Mouse (Mus musculus): Measurements from ENCODE around the gene Dpy19l3. TPM values are rescaled to one million over a fixed set of nuclear protein-coding genes. Genes with fewer than 3 reads are reported as not detected.

Gene Dpy19l3
- polyA plus RNA-seq, 1 experiment from 2014 or later = 25.1 TPM

- H3K4me3 ChIP-seq (ENCODE audit: low read length) = peak overlapping the region; percentile 29
- 0 out of 2 replicates have a peak, but pooled peaks have one; percentile 44 for ATAC-seq (ENCODE audit: low read depth)
These were observed 67.5 kb downstream of the Dpy19l3 start for GRCm38 (mm10) chr7:35686756-35687155.

GRCm38 (mm10) chr7:35686216-35686615 is 68.0 kb downstream of the Dpy19l3 start:
- no peak overlapping the region for H3K4me2 ChIP-seq (ENCODE audit: low read depth, low read length)
- H3K36me3 ChIP-seq (ENCODE audit: control insufficient read depth, insufficient read depth, low read length) = no peaks in the 10 kb centered on the region; the same call in 1 of the 2 replicates
- H3K4me3 ChIP-seq (ENCODE audit: low read length) = no peak overlapping the region
- 0 out of 2 replicates have a peak, but pooled peaks have one; percentile 27 for ATAC-seq (ENCODE audit: low read depth)
- peak overlapping the region; percentile 16; the same call in 1 of the 2 replicates for H3K27ac ChIP-seq (ENCODE audit: low read length)
- H3K9ac ChIP-seq (ENCODE audit: low read length) = no peak overlapping the region
- peaks cover 5% of the 10 kb centered on the region; the same call in 1 of the 2 replicates for H3K4me1 ChIP-seq (replicated peaks; ENCODE audit: control insufficient read depth, insufficient read depth, low read length)
- no peaks in the 10 kb centered on the region for H3K9me3 ChIP-seq (ENCODE audit: control insufficient read depth, low read length)
- no peaks in the 10 kb centered on the region for H3K27me3 ChIP-seq (ENCODE audit: control insufficient read depth, insufficient read depth, low read depth, low read length)
- WGBS = 51% methylated on average over 11 of the region's 11 CpGs

More at GRCm38 (mm10) chr7:35686756-35687155, 67.5 kb downstream of the Dpy19l3 start:
- H3K9ac ChIP-seq (ENCODE audit: low read length) = no peak overlapping the region
- no peak overlapping the region for H3K27ac ChIP-seq (ENCODE audit: low read length)
- H3K4me1 ChIP-seq (replicated peaks; ENCODE audit: control insufficient read depth, insufficient read depth, low read length) = peaks cover 5% of the 10 kb centered on the region; the same call in 1 of the 2 replicates
- H3K4me2 ChIP-seq (ENCODE audit: low read depth, low read length) = peak overlapping the region; percentile 55
- H3K27me3 ChIP-seq (ENCODE audit: control insufficient read depth, insufficient read depth, low read depth, low read length) = no peaks in the 10 kb centered on the region
- WGBS = 26% methylated on average over 13 of the region's 13 CpGs
- no peaks in the 10 kb centered on the region for H3K9me3 ChIP-seq (ENCODE audit: control insufficient read depth, low read length)
- no peaks in the 10 kb centered on the region; the same call in 1 of the 2 replicates for H3K36me3 ChIP-seq (ENCODE audit: control insufficient read depth, insufficient read depth, low read length)

GRCm38 (mm10) chr7:35683409-35684122 is 70.7 kb downstream of the Dpy19l3 start:
- 84% methylated on average over 6 of the region's 6 CpGs for WGBS
- H3K36me3 ChIP-seq (ENCODE audit: control insufficient read depth, insufficient read depth, low read length) = no peaks in the 10 kb centered on the region
- no peaks in the 10 kb centered on the region for H3K9me3 ChIP-seq (ENCODE audit: control insufficient read depth, low read length)
- H3K4me1 ChIP-seq (replicated peaks; ENCODE audit: control insufficient read depth, insufficient read depth, low read length) = peaks cover 5% of the 10 kb centered on the region; the same call in 1 of the 2 replicates
- H3K4me3 ChIP-seq (ENCODE audit: low read length) = no peak overlapping the region
- H3K9ac ChIP-seq (ENCODE audit: low read length) = no peak overlapping the region
- H3K4me2 ChIP-seq (ENCODE audit: low read depth, low read length) = no peak overlapping the region
- no peak for ATAC-seq (ENCODE audit: low read depth)
- no peak overlapping the region for H3K27ac ChIP-seq (ENCODE audit: low read length)
- no peaks in the 10 kb centered on the region for H3K27me3 ChIP-seq (ENCODE audit: control insufficient read depth, insufficient read depth, low read depth, low read length)

- Histone ChIP-seq H3K4me2 (ENCODE audit: low read depth, low read length) (no peak overlapping the region), H3K36me3 (ENCODE audit: control insufficient read depth, insufficient read depth, low read length) (no peaks in the 10 kb centered on the region), H3K9me3 (ENCODE audit: control insufficient read depth, low read length) (no peaks in the 10 kb centered on the region), H3K27me3 (ENCODE audit: control insufficient read depth, insufficient read depth, low read depth, low read length) (no peaks in the 10 kb centered on the region), H3K4me3 (ENCODE audit: low read length) (no peak overlapping the region), H3K27ac (ENCODE audit: low read length) (no peak overlapping the region), H3K4me1 (replicated peaks; ENCODE audit: control insufficient read depth, insufficient read depth, low read length) (no peaks in the 10 kb centered on the region; the same call in 1 of the 2 replicates), H3K9ac (ENCODE audit: low read length) (no peak overlapping the region)
- ATAC-seq (ENCODE audit: low read depth) = no peak
- 86% methylated on average over 3 of the region's 3 CpGs for WGBS
These were observed 72.7 kb downstream of the Dpy19l3 start for GRCm38 (mm10) chr7:35681559-35681958.

GRCm38 (mm10) chr7:35678976-35679375 is 75.3 kb downstream of the Dpy19l3 start:
- H3K4me3 ChIP-seq (ENCODE audit: low read length) = no peak overlapping the region
- no peak overlapping the region for H3K4me2 ChIP-seq (ENCODE audit: low read depth, low read length)
- H3K27ac ChIP-seq (ENCODE audit: low read length) = no peak overlapping the region
- no peaks in the 10 kb centered on the region for H3K4me1 ChIP-seq (replicated peaks; ENCODE audit: control insufficient read depth, insufficient read depth, low read length)
- H3K36me3 ChIP-seq (ENCODE audit: control insufficient read depth, insufficient read depth, low read length) = no peaks in the 10 kb centered on the region
- H3K27me3 ChIP-seq (ENCODE audit: control insufficient read depth, insufficient read depth, low read depth, low read length) = no peaks in the 10 kb centered on the region
- WGBS = 76% methylated on average over 4 of the region's 4 CpGs
- H3K9ac ChIP-seq (ENCODE audit: low read length) = no peak overlapping the region
- no peak for ATAC-seq (ENCODE audit: low read depth)
- H3K9me3 ChIP-seq (ENCODE audit: control insufficient read depth, low read length) = no peaks in the 10 kb centered on the region

GRCm38 (mm10) chr7:35668066-35669041 is 85.9 kb downstream of the Dpy19l3 start:
- no peak overlapping the region for H3K4me3 ChIP-seq (ENCODE audit: low read length)
- 53% methylated on average over 18 of the region's 18 CpGs for WGBS
- no peaks in the 10 kb centered on the region for H3K27me3 ChIP-seq (ENCODE audit: control insufficient read depth, insufficient read depth, low read depth, low read length)
- no peaks in the 10 kb centered on the region for H3K36me3 ChIP-seq (ENCODE audit: control insufficient read depth, insufficient read depth, low read length)
- no peak overlapping the region for H3K4me2 ChIP-seq (ENCODE audit: low read depth, low read length)
- ATAC-seq (ENCODE audit: low read depth) = no peak
- no peak overlapping the region for H3K9ac ChIP-seq (ENCODE audit: low read length)
- no peak overlapping the region for H3K27ac ChIP-seq (ENCODE audit: low read length)
- H3K9me3 ChIP-seq (ENCODE audit: control insufficient read depth, low read length) = no peaks in the 10 kb centered on the region
- no peaks in the 10 kb centered on the region for H3K4me1 ChIP-seq (replicated peaks; ENCODE audit: control insufficient read depth, insufficient read depth, low read length)

- Histone ChIP-seq H3K36me3 (ENCODE audit: control insufficient read depth, insufficient read depth, low read length) (no peaks in the 10 kb centered on the region), H3K4me1 (replicated peaks; ENCODE audit: control insufficient read depth, insufficient read depth, low read length) (no peaks in the 10 kb centered on the region), H3K4me3 (ENCODE audit: low read length) (no peak overlapping the region), H3K4me2 (ENCODE audit: low read depth, low read length) (no peak overlapping the region), H3K27me3 (ENCODE audit: control insufficient read depth, insufficient read depth, low read depth, low read length) (no peaks in the 10 kb centered on the region), H3K27ac (ENCODE audit: low read length) (no peak overlapping the region), H3K9ac (ENCODE audit: low read length) (no peak overlapping the region), H3K9me3 (ENCODE audit: control insufficient read depth, low read length) (no peaks in the 10 kb centered on the region)
- ATAC-seq (ENCODE audit: low read depth) = no peak
- WGBS = 58% methylated on average over 16 of the region's 16 CpGs
These were observed 90.4 kb downstream of the Dpy19l3 start for GRCm38 (mm10) chr7:35663790-35664376.

- Histone ChIP-seq H3K27me3 (ENCODE audit: control insufficient read depth, insufficient read depth, low read depth, low read length) (no peaks in the 10 kb centered on the region), H3K4me1 (replicated peaks; ENCODE audit: control insufficient read depth, insufficient read depth, low read length) (no peaks in the 10 kb centered on the region), H3K4me3 (ENCODE audit: low read length) (no peak overlapping the region), H3K4me2 (ENCODE audit: low read depth, low read length) (no peak overlapping the region), H3K36me3 (ENCODE audit: control insufficient read depth, insufficient read depth, low read length) (no peaks in the 10 kb centered on the region), H3K9ac (ENCODE audit: low read length) (no peak overlapping the region), H3K27ac (ENCODE audit: low read length) (no peak overlapping the region), H3K9me3 (ENCODE audit: control insufficient read depth, low read length) (no peaks in the 10 kb centered on the region)
- no peak for ATAC-seq (ENCODE audit: low read depth)
- 58% methylated on average over 3 of the region's 3 CpGs for whole genome bisulfite sequencing
These were observed 95.1 kb downstream of the Dpy19l3 start for GRCm38 (mm10) chr7:35659173-35659572.
